Mouse (Mus musculus): ENCODE results near the gene Sptbn1. TPM values are rescaled to one million over a fixed set of nuclear protein-coding genes. Genes with fewer than 3 reads are reported as not detected.

Sptbn1 gene
- polyA plus RNA-seq, 1 experiment from 2014 or later, result 122 TPM

DNA sequence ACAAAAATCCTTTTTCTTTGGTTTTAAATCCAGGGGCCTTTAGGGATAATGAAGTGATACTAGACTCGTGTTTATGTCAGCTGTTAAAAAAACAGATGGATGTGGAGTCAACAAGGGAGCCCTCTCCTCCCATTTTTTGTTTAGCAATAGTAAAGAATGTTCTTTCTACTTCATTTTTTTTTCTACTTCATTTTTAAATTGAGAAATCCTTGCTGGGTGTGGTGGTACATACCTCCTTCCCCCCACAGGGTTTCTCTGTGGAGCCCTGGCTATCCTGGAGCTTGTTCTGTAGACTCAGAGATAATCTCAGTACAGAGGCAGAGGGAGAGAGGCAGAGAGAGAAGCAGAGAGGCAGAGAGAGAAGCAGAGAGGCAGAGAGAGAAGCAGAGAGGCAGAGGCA is 133.9 kb downstream of the Sptbn1 start:
- no peak overlapping the region for H3K27ac ChIP-seq
- no peaks in the 10 kb centered on the region for H3K4me1 ChIP-seq
- ATAC-seq (ENCODE audit: low FRiP score, low read depth), result no peak
- no peak overlapping the region for H3K4me2 ChIP-seq (replicated peaks)
- 87% methylated on average over 1 of the region's 1 CpGs for WGBS
- no peaks in the 10 kb centered on the region for H3K27me3 ChIP-seq (replicated peaks)
- H3K4me3 ChIP-seq, result no peak overlapping the region
- peaks cover 83% of the 10 kb centered on the region for H3K36me3 ChIP-seq
- H3K9ac ChIP-seq, result no peak overlapping the region
- no peaks in the 10 kb centered on the region for H3K9me3 ChIP-seq

DNA sequence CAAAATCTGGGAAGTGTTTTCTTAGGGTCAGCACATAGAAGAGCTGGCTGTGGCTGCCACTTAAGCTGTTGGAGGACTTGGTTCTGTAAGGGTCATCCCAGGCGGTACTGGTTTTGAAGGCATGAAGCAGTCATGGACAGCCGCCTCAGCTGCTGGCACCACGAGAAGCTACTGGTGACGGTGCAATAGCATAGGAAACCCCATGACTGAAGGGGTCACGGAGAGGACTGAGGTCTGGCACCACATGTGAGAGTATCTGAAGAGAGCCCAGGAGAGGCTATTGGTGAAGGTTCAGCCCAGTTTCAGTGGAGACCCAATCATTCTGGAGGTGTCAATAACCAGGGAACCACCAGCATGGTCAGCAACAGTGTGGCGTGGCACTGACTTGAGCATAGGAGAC is 135.4 kb downstream of the Sptbn1 start:
- Histone ChIP-seq H3K9me3 (no peaks in the 10 kb centered on the region), H3K27ac (no peak overlapping the region), H3K4me2 (replicated peaks) (no peak overlapping the region), H3K27me3 (replicated peaks) (no peaks in the 10 kb centered on the region), H3K4me3 (no peak overlapping the region), H3K36me3 (peaks cover 82% of the 10 kb centered on the region), H3K9ac (no peak overlapping the region), H3K4me1 (no peaks in the 10 kb centered on the region)
- no peak for ATAC-seq (ENCODE audit: low FRiP score, low read depth)
- 95% methylated on average over 6 of the region's 6 CpGs for WGBS

DNA sequence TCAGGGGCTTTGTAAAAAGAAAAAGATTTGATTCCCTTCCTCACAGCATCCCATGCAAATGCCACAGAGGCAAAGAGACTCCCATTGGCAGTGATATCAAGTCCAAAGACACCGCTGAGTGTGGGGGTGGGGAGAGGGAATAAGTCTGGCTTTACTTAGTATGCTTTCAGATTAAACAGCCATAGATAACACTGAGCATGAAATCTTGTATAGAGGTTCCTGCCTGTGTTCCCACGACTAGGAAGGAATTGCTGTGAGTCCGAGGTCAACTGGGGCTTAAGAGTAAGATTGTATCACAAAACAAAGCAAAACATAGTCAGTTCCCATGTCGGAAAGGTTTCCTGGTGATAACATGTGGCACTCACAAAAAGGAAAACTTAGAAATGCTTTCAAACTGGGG is 136.3 kb downstream of the Sptbn1 start:
- Histone ChIP-seq H3K9ac (no peak overlapping the region), H3K36me3 (peaks cover 74% of the 10 kb centered on the region), H3K27ac (no peak overlapping the region), H3K4me3 (no peak overlapping the region), H3K4me1 (no peaks in the 10 kb centered on the region), H3K9me3 (no peaks in the 10 kb centered on the region), H3K4me2 (replicated peaks) (no peak overlapping the region), H3K27me3 (replicated peaks) (no peaks in the 10 kb centered on the region)
- ATAC-seq (ENCODE audit: low FRiP score, low read depth), result no peak
- WGBS, result 80% methylated on average over 4 of the region's 4 CpGs

DNA sequence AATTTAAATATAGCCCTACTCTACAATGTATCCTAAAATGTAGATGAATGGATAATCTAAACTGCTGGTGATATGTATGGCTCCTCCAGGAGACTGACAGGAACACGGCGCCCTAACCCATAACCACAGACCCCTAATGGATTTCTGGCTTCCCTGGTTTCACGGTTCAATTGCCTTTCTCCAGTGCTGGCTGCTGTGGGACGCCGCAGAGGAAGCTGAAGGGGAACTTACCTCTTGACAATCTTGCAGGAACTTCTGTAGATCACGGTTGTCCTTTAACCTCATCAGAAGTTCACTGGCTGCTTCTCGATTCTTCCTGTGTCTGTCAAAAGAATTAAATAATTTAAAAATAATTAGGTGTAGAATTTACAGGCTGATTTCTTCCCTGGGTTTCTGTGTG is 138.6 kb downstream of the Sptbn1 start:
- Histone ChIP-seq H3K4me3 (no peak overlapping the region), H3K27me3 (replicated peaks) (no peaks in the 10 kb centered on the region), H3K27ac (no peak overlapping the region), H3K9me3 (no peaks in the 10 kb centered on the region), H3K4me1 (no peaks in the 10 kb centered on the region), H3K36me3 (peaks cover 58% of the 10 kb centered on the region), H3K9ac (no peak overlapping the region), H3K4me2 (replicated peaks) (no peak overlapping the region)
- 93% methylated on average over 7 of the region's 7 CpGs for WGBS
- no peak for ATAC-seq (ENCODE audit: low FRiP score, low read depth)

DNA sequence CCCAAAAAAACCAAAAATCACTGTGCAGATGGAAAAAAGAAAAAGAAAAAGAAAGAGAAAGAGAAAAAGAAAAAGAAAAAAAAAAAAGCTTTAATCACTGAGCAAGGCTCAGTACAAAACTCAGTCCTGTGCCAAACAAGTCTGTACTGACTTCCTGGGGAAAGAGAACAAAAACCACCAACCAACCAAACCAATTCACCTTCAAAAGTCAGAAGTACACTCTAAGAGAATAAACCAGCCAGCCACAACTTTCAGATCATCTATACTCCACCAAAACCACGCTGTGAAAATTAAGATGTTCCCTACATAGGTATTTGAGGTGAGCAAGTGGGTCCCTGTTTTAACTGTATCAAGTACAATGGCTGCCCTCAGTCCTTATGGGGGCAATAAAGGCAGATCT is 141.1 kb downstream of the Sptbn1 start:
- Histone ChIP-seq H3K27ac (no peak overlapping the region), H3K4me2 (replicated peaks) (no peak overlapping the region), H3K4me1 (no peaks in the 10 kb centered on the region), H3K36me3 (peaks cover 57% of the 10 kb centered on the region), H3K9me3 (no peaks in the 10 kb centered on the region), H3K27me3 (replicated peaks) (no peaks in the 10 kb centered on the region), H3K4me3 (no peak overlapping the region), H3K9ac (no peak overlapping the region)
- no peak for ATAC-seq (ENCODE audit: low FRiP score, low read depth)
- WGBS, result 88% methylated on average over 1 of the region's 1 CpGs

DNA sequence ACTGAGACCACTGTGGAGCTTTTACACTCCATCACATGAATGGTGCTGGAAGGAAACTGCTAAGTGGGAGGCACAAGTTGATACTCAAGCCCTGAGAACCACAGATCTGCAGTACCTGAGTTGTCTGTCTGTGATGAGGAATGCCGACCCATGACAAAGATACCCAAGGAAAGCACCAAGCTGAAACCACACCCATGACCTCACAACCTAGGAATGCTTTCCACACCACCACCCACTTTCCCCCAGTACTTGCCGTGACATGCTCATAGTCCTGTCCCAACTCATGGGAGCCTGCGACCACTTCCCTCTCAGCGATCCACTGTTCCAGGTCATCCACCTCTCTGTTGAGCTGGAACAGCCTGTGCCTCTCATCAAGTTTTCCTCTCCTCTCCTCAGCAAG is 149.9 kb downstream of the Sptbn1 start:
- Histone ChIP-seq H3K36me3 (peaks cover 81% of the 10 kb centered on the region), H3K27me3 (replicated peaks) (no peaks in the 10 kb centered on the region)
- WGBS, result 94% methylated on average over 4 of the region's 4 CpGs

DNA sequence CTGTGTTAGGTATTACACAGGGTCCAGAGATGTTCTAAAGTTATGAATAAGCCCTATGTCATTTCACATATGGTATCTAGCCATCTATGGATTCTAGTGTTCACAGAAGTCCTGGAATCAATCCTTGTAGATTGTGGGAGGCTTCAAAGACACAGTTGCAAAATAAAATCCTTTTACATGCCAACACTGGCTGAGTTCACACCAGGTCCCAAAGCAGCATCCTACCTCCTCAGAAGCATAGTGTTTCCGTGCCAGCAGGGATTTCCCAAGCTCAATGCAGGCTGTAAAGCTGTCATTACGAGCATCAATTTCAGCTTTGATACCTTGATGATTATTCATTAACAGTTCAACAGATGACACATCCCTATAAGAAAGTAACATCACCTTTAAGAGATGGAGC is 154.3 kb downstream of the Sptbn1 start:
- no peak for ATAC-seq (ENCODE audit: low FRiP score, low read depth)
- Histone ChIP-seq H3K9ac (no peak overlapping the region), H3K9me3 (no peaks in the 10 kb centered on the region), H3K4me1 (no peaks in the 10 kb centered on the region), H3K4me3 (no peak overlapping the region), H3K36me3 (peaks cover 84% of the 10 kb centered on the region), H3K4me2 (replicated peaks) (no peak overlapping the region), H3K27ac (no peak overlapping the region), H3K27me3 (replicated peaks) (no peaks in the 10 kb centered on the region)
- WGBS, result 77% methylated on average over 2 of the region's 2 CpGs

More for the DNA sequence above, 149.9 kb downstream of the Sptbn1 start:
- no peak overlapping the region for H3K27ac ChIP-seq
- H3K9me3 ChIP-seq, result no peaks in the 10 kb centered on the region
- no peak overlapping the region for H3K4me3 ChIP-seq
- no peaks in the 10 kb centered on the region for H3K4me1 ChIP-seq
- H3K4me2 ChIP-seq (replicated peaks), result no peak overlapping the region
- no peak for ATAC-seq (ENCODE audit: low FRiP score, low read depth)
- no peak overlapping the region for H3K9ac ChIP-seq

DNA sequence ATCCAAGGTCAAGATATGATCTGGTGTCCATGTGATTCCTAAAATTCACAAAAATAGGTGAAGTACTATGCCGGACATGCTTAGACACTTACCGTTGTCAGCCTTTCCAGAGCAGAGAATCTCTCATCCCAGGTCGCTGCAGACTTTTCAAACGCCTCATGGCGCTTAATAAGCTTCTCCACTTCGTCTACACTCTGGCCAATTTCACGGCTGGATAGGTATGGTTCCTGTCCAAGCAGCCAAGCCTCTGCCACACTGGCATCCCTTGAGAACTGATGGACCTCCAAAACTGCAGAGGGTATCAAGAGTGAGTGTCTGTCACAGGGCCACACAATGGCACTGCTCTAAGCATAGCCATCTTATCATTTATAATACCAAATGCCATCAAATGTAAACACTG is 157.3 kb downstream of the Sptbn1 start:
- Histone ChIP-seq H3K9ac (no peak overlapping the region), H3K27me3 (replicated peaks) (no peaks in the 10 kb centered on the region), H3K4me3 (no peak overlapping the region), H3K4me2 (replicated peaks) (no peak overlapping the region), H3K9me3 (no peaks in the 10 kb centered on the region), H3K4me1 (no peaks in the 10 kb centered on the region), H3K27ac (no peak overlapping the region), H3K36me3 (peaks cover 72% of the 10 kb centered on the region)
- ATAC-seq (ENCODE audit: low FRiP score, low read depth), result no peak
- WGBS, result 93% methylated on average over 7 of the region's 7 CpGs

DNA sequence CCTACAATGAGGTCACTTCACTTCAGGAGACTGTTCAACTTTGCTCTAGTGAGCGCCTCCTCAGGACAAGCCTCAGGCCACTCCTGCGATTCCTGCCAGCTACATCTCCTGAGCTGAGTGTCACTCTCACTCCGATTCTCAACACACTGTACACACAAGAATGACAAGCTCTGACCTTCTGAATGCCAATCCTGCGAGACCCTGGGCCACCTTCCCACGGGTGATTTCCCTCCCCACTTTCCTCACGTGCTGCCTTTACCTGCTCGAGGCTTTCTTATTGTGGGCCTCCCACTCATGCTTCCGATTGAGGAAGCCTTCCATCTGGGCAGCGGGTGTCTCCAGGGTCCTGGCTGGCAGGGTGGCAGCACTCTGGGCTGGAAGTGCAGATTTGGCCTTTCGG is 163.8 kb downstream of the Sptbn1 start:
- peaks cover 77% of the 10 kb centered on the region for H3K36me3 ChIP-seq
- WGBS, result 95% methylated on average over 10 of the region's 10 CpGs
- no peaks in the 10 kb centered on the region for H3K9me3 ChIP-seq
- no peak overlapping the region for H3K9ac ChIP-seq
- no peaks in the 10 kb centered on the region for H3K27me3 ChIP-seq (replicated peaks)
- ATAC-seq (ENCODE audit: low FRiP score, low read depth), result no peak
- H3K27ac ChIP-seq, result no peak overlapping the region
- H3K4me2 ChIP-seq (replicated peaks), result no peak overlapping the region
- no peaks in the 10 kb centered on the region for H3K4me1 ChIP-seq
- no peak overlapping the region for H3K4me3 ChIP-seq

DNA sequence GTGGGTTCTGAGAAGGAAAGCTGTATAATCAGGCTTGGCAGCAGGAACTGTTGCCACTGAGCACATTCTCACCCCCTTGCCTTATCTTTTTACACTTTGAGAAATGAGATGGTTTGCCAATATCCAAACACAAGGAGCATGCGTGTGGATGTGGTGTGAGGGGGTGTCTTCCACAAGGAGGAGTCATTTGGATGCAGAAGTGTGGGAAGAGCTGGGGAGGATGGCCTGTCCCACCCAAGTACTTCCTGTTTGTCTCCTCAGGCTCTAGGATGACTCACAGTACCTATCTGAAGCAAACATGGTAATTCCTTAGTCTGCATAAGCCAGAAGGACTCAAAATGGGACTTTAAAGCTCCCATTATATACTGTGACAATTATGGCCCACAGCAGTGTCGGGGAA is 165.4 kb downstream of the Sptbn1 start:
- Histone ChIP-seq H3K9ac (no peak overlapping the region), H3K27ac (no peak overlapping the region), H3K9me3 (no peaks in the 10 kb centered on the region), H3K36me3 (peaks cover 71% of the 10 kb centered on the region), H3K27me3 (replicated peaks) (no peaks in the 10 kb centered on the region), H3K4me2 (replicated peaks) (no peak overlapping the region), H3K4me3 (no peak overlapping the region), H3K4me1 (no peaks in the 10 kb centered on the region)
- 97% methylated on average over 2 of the region's 2 CpGs for WGBS
- no peak for ATAC-seq (ENCODE audit: low FRiP score, low read depth)

DNA sequence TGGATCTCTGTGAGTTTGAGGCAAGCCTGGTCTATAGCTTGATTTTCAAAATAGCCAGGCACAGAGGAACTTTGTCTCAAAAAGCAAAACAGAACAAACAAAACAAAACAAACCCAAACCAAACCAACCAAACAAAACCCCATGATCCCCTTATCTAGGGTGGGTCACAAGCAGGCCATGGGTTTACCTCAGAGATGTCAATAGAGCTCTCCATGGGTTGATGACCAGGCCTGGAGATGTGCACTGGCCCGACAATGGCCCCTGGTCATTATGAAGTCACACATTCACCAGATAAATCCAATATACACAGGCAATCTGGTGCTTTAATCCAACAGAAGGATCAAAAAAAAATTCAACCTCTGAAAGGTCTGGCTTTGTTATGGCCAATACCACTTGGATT is 166.2 kb downstream of the Sptbn1 start:
- no peak overlapping the region for H3K9ac ChIP-seq
- no peaks in the 10 kb centered on the region for H3K4me1 ChIP-seq
- no peak overlapping the region for H3K4me3 ChIP-seq
- no peaks in the 10 kb centered on the region for H3K9me3 ChIP-seq
- H3K4me2 ChIP-seq (replicated peaks), result no peak overlapping the region
- H3K36me3 ChIP-seq, result peaks cover 76% of the 10 kb centered on the region
- no peaks in the 10 kb centered on the region for H3K27me3 ChIP-seq (replicated peaks)
- no peak for ATAC-seq (ENCODE audit: low FRiP score, low read depth)
- no peak overlapping the region for H3K27ac ChIP-seq
- WGBS, result 86% methylated on average over 1 of the region's 1 CpGs

DNA sequence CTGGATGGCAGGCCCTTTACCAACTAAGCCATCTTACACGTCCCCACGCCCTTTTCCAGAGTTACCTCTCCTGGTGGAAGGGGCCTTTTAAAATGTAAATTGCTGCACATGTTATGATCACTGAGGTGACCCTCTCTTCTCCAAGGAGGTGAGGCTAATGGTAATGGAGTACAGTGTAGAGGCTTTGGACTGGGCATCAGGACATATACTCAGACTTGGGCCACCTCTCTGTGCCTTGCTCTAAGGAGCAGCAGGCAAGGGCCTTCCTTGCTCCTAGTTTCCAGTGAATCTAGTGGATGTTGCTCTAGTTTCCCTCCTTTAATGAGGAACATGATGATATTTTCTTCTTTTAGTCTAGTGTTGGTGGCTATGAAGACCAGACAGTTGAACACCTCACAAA is 166.8 kb downstream of the Sptbn1 start:
- no peak for ATAC-seq (ENCODE audit: low FRiP score, low read depth)
- WGBS, result 91% methylated on average over 2 of the region's 2 CpGs
- Histone ChIP-seq H3K36me3 (peaks cover 73% of the 10 kb centered on the region), H3K27me3 (replicated peaks) (no peaks in the 10 kb centered on the region), H3K9me3 (no peaks in the 10 kb centered on the region), H3K4me2 (replicated peaks) (no peak overlapping the region), H3K4me3 (no peak overlapping the region), H3K27ac (no peak overlapping the region), H3K4me1 (no peaks in the 10 kb centered on the region), H3K9ac (no peak overlapping the region)

DNA sequence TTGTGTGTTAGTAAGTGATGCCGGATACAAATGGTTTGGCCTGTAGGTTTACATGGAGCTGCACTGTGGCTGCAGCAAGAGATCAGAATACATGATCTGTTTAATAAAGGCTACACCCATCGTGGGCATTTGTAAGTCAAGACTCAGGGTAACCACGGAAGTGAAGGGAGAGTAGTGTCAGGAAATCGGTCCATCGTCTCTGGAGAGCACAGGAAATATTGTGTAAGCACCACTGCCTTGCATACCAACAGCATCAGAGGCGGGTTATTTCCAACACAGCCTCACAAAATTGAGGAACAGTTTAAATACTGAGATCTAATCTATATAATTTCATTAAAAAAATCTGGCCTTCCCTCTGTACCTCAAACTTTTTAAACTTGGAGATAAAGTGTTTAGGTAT is 168.1 kb downstream of the Sptbn1 start:
- H3K4me1 ChIP-seq, result no peaks in the 10 kb centered on the region
- no peak overlapping the region for H3K9ac ChIP-seq
- ATAC-seq (ENCODE audit: low FRiP score, low read depth), result no peak
- no peak overlapping the region for H3K27ac ChIP-seq
- no peak overlapping the region for H3K4me3 ChIP-seq
- H3K27me3 ChIP-seq (replicated peaks), result no peaks in the 10 kb centered on the region
- H3K36me3 ChIP-seq, result peaks cover 67% of the 10 kb centered on the region
- WGBS, result 95% methylated on average over 6 of the region's 6 CpGs
- H3K4me2 ChIP-seq (replicated peaks), result no peak overlapping the region
- no peaks in the 10 kb centered on the region for H3K9me3 ChIP-seq

Measured in neural tube, embryonic 12.5 days (tissue).